Mouse (Mus musculus) cerebellum, adult 9-11 months (tissue): ENCODE measurements at regions not wholly inside any gene's neighbourhood (a gene's known extent, or its start where the extent isn't known, plus 50 kb on each side); places are given as distances from the start of the nearest gene placed in this dataset.
A peak's percentile ranks its signal among the peaks of the same experiment; 100 is the strongest.
"Not testable (repeated sequence)": the region's sequence is repeated elsewhere in the genome, so short reads cannot be mapped to it uniquely, and the experiment has no call there.

ENCODE experiments used
- DNase-seq: peaks from one replicate; pipeline ENCODE4 v3.0.0; 2022

- no peak for DNase-seq
Observed at GRCm38 (mm10) chr14:36155757-36156156, 61.0 kb downstream of the 4930474N05Rik start.

- no peak for DNase-seq
Observed at GRCm38 (mm10) chr14:36156175-36156574, 61.5 kb downstream of the 4930474N05Rik start.

- DNase-seq: no peak
Observed at GRCm38 (mm10) chr14:36183701-36184100, 89.0 kb downstream of the 4930474N05Rik start.

- no peak for DNase-seq
Observed at GRCm38 (mm10) chr14:36196517-36196916, 101.8 kb downstream of the 4930474N05Rik start.

- DNase-seq: no peak
Observed at GRCm38 (mm10) chr14:36198396-36198795, 103.7 kb downstream of the 4930474N05Rik start.

GRCm38 (mm10) chr14:36203855-36204254 is 109.1 kb downstream of the 4930474N05Rik start:
- DNase-seq: peak; percentile 4

GRCm38 (mm10) chr14:36212830-36213229 is 118.1 kb downstream of the 4930474N05Rik start:
- DNase-seq: peak; percentile 25

GRCm38 (mm10) chr14:36245849-36246248 is 151.1 kb downstream of the 4930474N05Rik start:
- DNase-seq: no peak

GRCm38 (mm10) chr14:36262126-36262525 is 167.4 kb downstream of the 4930474N05Rik start:
- DNase-seq: peak; percentile 13

GRCm38 (mm10) chr14:36283825-36284414 is 189.2 kb downstream of the 4930474N05Rik start:
- no peak for DNase-seq

- DNase-seq: no peak
Observed at GRCm38 (mm10) chr14:36288697-36289286, 194.1 kb downstream of the 4930474N05Rik start.

- no peak for DNase-seq
Observed at GRCm38 (mm10) chr14:36310324-36310723, 215.6 kb downstream of the 4930474N05Rik start.

- DNase-seq: not testable (repeated sequence)
Observed at GRCm38 (mm10) chr14:36314673-36315072, 220.0 kb downstream of the 4930474N05Rik start.

- DNase-seq: no peak
Observed at GRCm38 (mm10) chr14:36316418-36317111, 221.8 kb downstream of the 4930474N05Rik start.

GRCm38 (mm10) chr14:36328258-36328891 is 233.7 kb downstream of the 4930474N05Rik start:
- DNase-seq: no peak

GRCm38 (mm10) chr14:36340832-36341231 is 246.1 kb downstream of the 4930474N05Rik start:
- no peak for DNase-seq
